Mouse (Mus musculus) monocyte, adult 5-6 weeks (primary cell): Measurements from ENCODE around the gene Gm11634. TPM values are rescaled to one million over a fixed set of nuclear protein-coding genes. Genes with fewer than 3 reads are reported as not detected.
"Not testable (repeated sequence)": the region's sequence is repeated elsewhere in the genome, so short reads cannot be mapped to it uniquely, and the experiment has no call there.

ENCODE experiments used
- ATAC-seq: fragments of 153-309, 156-312 bp; replicated peaks from 2 replicates; pipeline ENCODE4 v1.8.0; 2017; ENCODE audit warnings: mild to moderate bottlenecking; ENCODE audit not compliant: low TSS enrichment, insufficient number of reproducible peaks, severe bottlenecking, poor library complexity, low FRiP score
- total RNA-seq: library from RNA; stranded (forward); fragments of 200-1000, 200-491, 200-594 nt; gene quantifications from 3 replicates; pipeline ENCODE4 v1.2.3, GENCODE M21; 2017

The Gm11634 gene
- total RNA-seq, result not detected in 3 replicates

- ATAC-seq, result no peak
These were observed at the start of gene Gm11634 for GRCm38 (mm10) chr11:101599156-101599555. Gene Gm11634, minus strand, starts transcription at chr11:101599256.

- not testable (repeated sequence) for ATAC-seq
These were observed 48.0 kb upstream of the Gm11634 start for GRCm38 (mm10) chr11:101647093-101647492.

- ATAC-seq, result not testable (repeated sequence)
These were observed 47.3 kb upstream of the Gm11634 start for GRCm38 (mm10) chr11:101646283-101646794.

- ATAC-seq, result peak; percentile 70
These were observed 46.6 kb upstream of the Gm11634 start for GRCm38 (mm10) chr11:101645411-101646282.

- ATAC-seq, result not testable (repeated sequence)
These were observed 46.0 kb upstream of the Gm11634 start for GRCm38 (mm10) chr11:101645043-101645410.

GRCm38 (mm10) chr11:101644591-101644990 lies 45.5 kb upstream of the Gm11634 start:
- ATAC-seq, result no peak

- no peak for ATAC-seq
These were observed 43.9 kb upstream of the Gm11634 start for GRCm38 (mm10) chr11:101642931-101643330.

GRCm38 (mm10) chr11:101641710-101642642 lies 42.9 kb upstream of the Gm11634 start:
- ATAC-seq, result peak; percentile 64

- ATAC-seq, result peak; percentile 62
These were observed 42.0 kb upstream of the Gm11634 start for GRCm38 (mm10) chr11:101640857-101641709.

GRCm38 (mm10) chr11:101639761-101640160 lies 40.7 kb upstream of the Gm11634 start:
- no peak for ATAC-seq

- no peak for ATAC-seq
These were observed 36.6 kb upstream of the Gm11634 start for GRCm38 (mm10) chr11:101635660-101636059.

GRCm38 (mm10) chr11:101628733-101629417 lies 29.8 kb upstream of the Gm11634 start:
- ATAC-seq, result not testable (repeated sequence)

- peak; percentile 78 for ATAC-seq
These were observed 29.0 kb upstream of the Gm11634 start for GRCm38 (mm10) chr11:101627857-101628559.

GRCm38 (mm10) chr11:101626995-101627856 lies 28.2 kb upstream of the Gm11634 start, which contains the start of gene Rdm1:
Gene Rdm1, plus strand, starts transcription at chr11:101627195.
- peak; percentile 85 for ATAC-seq

GRCm38 (mm10) chr11:101626649-101626994 lies 27.6 kb upstream of the Gm11634 start:
- ATAC-seq, result peak; percentile 15; the same call in 1 of the 2 replicates

GRCm38 (mm10) chr11:101620022-101620655 lies 21.1 kb upstream of the Gm11634 start:
- not testable (repeated sequence) for ATAC-seq
